In genomic region chr2:30025454-30025853, GRCm38 (mm10) we compare ENCODE assay signal across 21 mouse cellular contexts. TPM values are rescaled to one million over a fixed set of nuclear protein-coding genes. Genes with fewer than 3 reads are reported as not detected.
A peak's percentile ranks its signal among the peaks of the same experiment; 100 is the strongest.
DNase-seq lines count a peak whose midpoint lies in the region; ATAC-seq lines count a peak whose summit lies in the region.
"Had no signal": no experiment of that assay in that cellular context is flagged by ENCODE, and none has a peak within 500 bp of the region (broad histone marks: within the 10 kb centered on the region; RNA-seq: fewer than 3 reads in every experiment).

No protein-coding gene starts in this region.

- H3K4me2 ChIP-seq in heart, embryonic 11.5 days, result no peak overlapping the region
- H3K4me2 ChIP-seq: embryonic facial prominence, embryonic 13.5 days; embryonic facial prominence, embryonic 15.5 days; forebrain, embryonic 12.5 days had no signal

- no peak overlapping the region for H3K9ac ChIP-seq in heart, embryonic 11.5 days (ENCODE audit: low read depth, low read length)
- H3K9ac ChIP-seq: embryonic facial prominence, embryonic 13.5 days; embryonic facial prominence, embryonic 15.5 days; forebrain, embryonic 12.5 days had no signal

- H3K36me3 ChIP-seq in heart, embryonic 11.5 days (ENCODE audit: control insufficient read depth, insufficient read depth, low read length), result peaks cover 86% of the 10 kb centered on the region

- no peak overlapping the region for H3K27ac ChIP-seq in heart, embryonic 11.5 days (ENCODE audit: low read depth, low read length)
- H3K27ac ChIP-seq: embryonic facial prominence, embryonic 13.5 days; embryonic facial prominence, embryonic 15.5 days; forebrain, embryonic 10.5 days; forebrain, embryonic 12.5 days had no signal

- H3K27me3 ChIP-seq in heart, embryonic 11.5 days (ENCODE audit: control insufficient read depth, insufficient read depth, low read length), result no peaks in the 10 kb centered on the region
- H3K27me3 ChIP-seq: embryonic facial prominence, embryonic 13.5 days; embryonic facial prominence, embryonic 15.5 days; forebrain, embryonic 12.5 days had no signal

- intact Hi-C loops in heart, postnatal 10 days (cut with DNase I), result no loop called here

- DNase-seq in heart, adult 18-20 months, result peak; percentile 50 to 58
- peak; percentile 31 for DNase-seq in heart, adult 8-10 months (ENCODE audit: low spot score)
- no peak for DNase-seq in heart, postnatal 10 days
- DNase-seq: adrenal gland, adult 2 months; adrenal gland, postnatal 10 days; adrenal gland, postnatal 25 days; cerebellum, adult 11 months; cerebellum, adult 18-20 months; cerebellum, adult 8-10 months; cerebellum, adult 9-11 months; cerebellum, postnatal 14 days; cerebellum, postnatal 36 days; embryo, embryonic 11 days had no signal

- H3K4me3 ChIP-seq in heart, embryonic 11.5 days (ENCODE audit: low read depth, low read length), result no peak overlapping the region
- H3K4me3 ChIP-seq: embryonic facial prominence, embryonic 13.5 days; embryonic facial prominence, embryonic 15.5 days; erythroblast, embryonic 14.5 days; forebrain, embryonic 10.5 days; forebrain, embryonic 12.5 days had no signal

- ATAC-seq in heart, embryonic 11.5 days (replicated peaks; ENCODE audit: insufficient number of reproducible peaks, low FRiP score, low TSS enrichment), result no peak
- ATAC-seq: forebrain, embryonic 14.5 days; forebrain, embryonic 16.5 days had no signal

- no peaks in the 10 kb centered on the region for H3K4me1 ChIP-seq in heart, embryonic 11.5 days (ENCODE audit: control insufficient read depth, insufficient read depth, low read length)
- H3K4me1 ChIP-seq: embryonic facial prominence, embryonic 13.5 days; embryonic facial prominence, embryonic 15.5 days; forebrain, embryonic 10.5 days; forebrain, embryonic 12.5 days had no signal

- H3K9me3 ChIP-seq in heart, embryonic 11.5 days (replicated peaks; ENCODE audit: control insufficient read depth, low read length), result no peaks in the 10 kb centered on the region
- H3K9me3 ChIP-seq: embryonic facial prominence, embryonic 13.5 days; embryonic facial prominence, embryonic 15.5 days; forebrain, embryonic 10.5 days; forebrain, embryonic 12.5 days had no signal

- whole genome bisulfite sequencing in heart, embryonic 11.5 days (ENCODE audit: insufficient replicate concordance), result 83% methylated on average over 4 of the region's 4 CpGs

RNA-seq across cellular contexts. Expression of gene Wdr34, which starts 23.2 kb away (rescaled TPM):
- total RNA-seq in heart, adult 18-20 months (2021), result 1 to 10 TPM; 6.3 to 6.8 TPM
- 17.5 and 17.6 TPM in 2 replicates for polyA plus RNA-seq in heart, embryonic 11.5 days (2014; fragmentation: Nextera tagmentation; extraction: Ambion mirVana)
- total RNA-seq in heart, adult 8-10 months (2022), result 1 to 10 TPM; 6.5 to 9.2 (median 7.8) TPM
- 10 to 100 TPM in 1 of 2 experiments, 1 to 10 TPM in 1; 9.1 to 11.6 TPM for total RNA-seq in heart, postnatal 10 days (2021)

RNA-seq across cellular contexts. Expression of gene Set, which starts 31.7 kb away (rescaled TPM):
- total RNA-seq in heart, adult 18-20 months (2021), result 10 to 100 TPM; 94.9 to 98.5 TPM
- polyA plus RNA-seq in heart, embryonic 11.5 days (2014; fragmentation: Nextera tagmentation; extraction: Ambion mirVana), result 291 and 322 TPM in 2 replicates
- 100 to 1,000 TPM in 2 of 4 experiments, 10 to 100 TPM in 2; 98.3 to 109 (median 100) TPM for total RNA-seq in heart, adult 8-10 months (2022)
- total RNA-seq in heart, postnatal 10 days (2021), result 100 to 1,000 TPM; 131 to 149 TPM

RNA-seq across cellular contexts. Expression of gene Pkn3, which starts 52.0 kb away (rescaled TPM):
- total RNA-seq in heart, adult 18-20 months (2021), result 1 to 10 TPM; 7.8 to 9.3 TPM
- polyA plus RNA-seq in heart, embryonic 11.5 days (2014; fragmentation: Nextera tagmentation; extraction: Ambion mirVana), result 11.0 and 11.2 TPM in 2 replicates
- 10 to 100 TPM in 2 of 4 experiments, 1 to 10 TPM in 2; 9.0 to 11.2 (median 10.1) TPM for total RNA-seq in heart, adult 8-10 months (2022)
- total RNA-seq in heart, postnatal 10 days (2021), result 10 to 100 TPM; 11.4 to 12.9 TPM

Comparison
In these comparisons a context has a peak if more than half of its experiments do, and no peak if none do; other contexts are left out.
1. DNase-seq: peak in heart, adult 18-20 months (2 of 2) and heart, adult 8-10 months (single experiment); none in heart, postnatal 10 days (0 of 2).